Mouse (Mus musculus) limb, embryonic 13.5 days (tissue): ENCODE results near the gene Clip1. TPM values are rescaled to one million over a fixed set of nuclear protein-coding genes. Genes with fewer than 3 reads are reported as not detected.

Experiments used
- ATAC-seq: fragments of 200-750 bp; cut with Nextera tagmentation; 2 replicates; pipeline ENCODE4 v1.8.0; 2017; ENCODE audit warnings: low read depth, moderate number of reproducible peaks, moderate TSS enrichment; ENCODE audit not compliant: low FRiP score
- H3K27ac ChIP-seq: fragments of 300-500 bp; sonication (generic); 2 replicates; pipeline ENCODE4 v1.5.1; 2015; ENCODE audit warnings: inconsistent platforms, mild to moderate bottlenecking, moderate library complexity
- H3K27me3 ChIP-seq: fragments of 300-500 bp; sonication (generic); 2 replicates; pipeline ENCODE4 v1.6.1; 2015; ENCODE audit warnings: mild to moderate bottlenecking, inconsistent platforms
- H3K36me3 ChIP-seq: fragments of 300-500 bp; sonication (generic); 2 replicates; pipeline ENCODE4 v1.6.1; 2015; ENCODE audit warnings: inconsistent platforms, mild to moderate bottlenecking, moderate library complexity
- H3K4me1 ChIP-seq: fragments of 300-500 bp; sonication (generic); 2 replicates; pipeline ENCODE4 v1.6.1; 2015; ENCODE audit warnings: inconsistent platforms
- H3K4me2 ChIP-seq: fragments of 300-500 bp; sonication (generic); replicated peaks from 2 replicates; pipeline ENCODE4 v1.6.1; 2015; ENCODE audit warnings: inconsistent platforms, mild to moderate bottlenecking, moderate library complexity
- H3K4me3 ChIP-seq: fragments of 300-500 bp; sonication (generic); 2 replicates; pipeline ENCODE4 v1.5.1; 2015; ENCODE audit warnings: moderate library complexity, mild to moderate bottlenecking, inconsistent platforms
- H3K9ac ChIP-seq: fragments of 300-500 bp; sonication (generic); 2 replicates; pipeline ENCODE4 v1.6.1; 2015; ENCODE audit warnings: mild to moderate bottlenecking, inconsistent platforms
- H3K9me3 ChIP-seq: fragments of 300-500 bp; sonication (generic); 2 replicates; pipeline ENCODE4 v1.6.1; 2016; ENCODE audit warnings: inconsistent platforms
- WGBS: fragments of 180-500 bp; shearing (Covaris S2); methylation state at CpG from one replicate; pipeline ENCODE4 v1.1.7; 2015; 5-methylcytosine and 5-hydroxymethylcytosine counted together
- polyA plus RNA-seq: library from polyadenylated mRNA; unstranded; fragments of >200 nt; fragmentation: Nextera tagmentation; extraction: Ambion mirVana; gene quantifications from 2 replicates; pipeline ENCODE4 v1.2.1, GENCODE M21; 2015

Gene Clip1
- polyA plus RNA-seq, 1 experiment from 2014 or later: 49.0 TPM

DNA sequence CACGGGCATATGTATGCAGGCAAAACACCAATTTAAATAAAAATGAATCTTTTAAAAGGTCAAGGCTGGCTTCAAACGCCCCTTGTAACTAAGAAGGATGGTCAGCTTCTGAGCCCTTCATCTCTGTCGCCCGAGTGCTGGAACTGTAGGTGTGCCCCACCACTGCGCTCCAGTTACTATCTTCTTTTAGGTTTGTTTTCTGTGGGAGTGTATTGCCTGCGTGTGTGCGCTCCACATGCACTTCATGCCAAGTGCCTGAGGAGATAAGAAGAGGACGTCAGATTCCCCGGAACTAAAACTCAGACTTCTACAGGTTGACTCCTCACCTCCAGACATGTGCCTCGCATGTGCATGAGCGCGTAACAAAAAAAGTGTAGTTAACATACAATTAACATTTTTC, 16.5 kb downstream of the Clip1 start:
- no peak overlapping the region for H3K9ac ChIP-seq
- H3K36me3 ChIP-seq: no peaks in the 10 kb centered on the region
- H3K27me3 ChIP-seq: no peaks in the 10 kb centered on the region
- H3K27ac ChIP-seq: no peak overlapping the region
- no peak overlapping the region for H3K4me3 ChIP-seq
- H3K9me3 ChIP-seq: no peaks in the 10 kb centered on the region
- no peak for ATAC-seq
- 90% methylated on average over 12 of the region's 12 CpGs for WGBS
- no peak overlapping the region for H3K4me2 ChIP-seq
- peaks cover 27% of the 10 kb centered on the region for H3K4me1 ChIP-seq

DNA sequence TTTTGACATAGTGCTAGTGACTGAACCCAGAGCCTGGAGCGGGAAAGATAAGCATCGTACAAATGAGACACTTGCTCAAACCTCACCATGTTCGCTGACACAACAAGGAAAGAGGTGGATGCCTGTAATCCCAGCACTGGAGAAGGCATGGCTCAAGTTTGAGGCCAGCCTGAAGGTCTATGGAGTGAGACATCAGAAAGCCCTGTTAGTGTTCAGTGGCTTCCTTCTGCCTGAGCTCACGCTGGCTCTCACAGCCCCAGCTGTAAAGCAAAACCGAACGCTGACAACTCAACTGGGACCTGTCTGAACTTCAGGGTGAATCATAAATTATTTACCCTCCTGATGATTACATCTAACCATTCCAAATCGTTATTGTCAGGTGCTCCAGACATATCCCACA, 18.5 kb downstream of the Clip1 start:
- peaks cover 21% of the 10 kb centered on the region for H3K4me1 ChIP-seq
- no peaks in the 10 kb centered on the region for H3K27me3 ChIP-seq
- no peak overlapping the region for H3K9ac ChIP-seq
- no peak overlapping the region for H3K4me3 ChIP-seq
- no peak for ATAC-seq
- H3K36me3 ChIP-seq: no peaks in the 10 kb centered on the region
- WGBS: 86% methylated on average over 7 of the region's 7 CpGs
- H3K4me2 ChIP-seq: no peak overlapping the region
- H3K27ac ChIP-seq: no peak overlapping the region
- no peaks in the 10 kb centered on the region for H3K9me3 ChIP-seq

DNA sequence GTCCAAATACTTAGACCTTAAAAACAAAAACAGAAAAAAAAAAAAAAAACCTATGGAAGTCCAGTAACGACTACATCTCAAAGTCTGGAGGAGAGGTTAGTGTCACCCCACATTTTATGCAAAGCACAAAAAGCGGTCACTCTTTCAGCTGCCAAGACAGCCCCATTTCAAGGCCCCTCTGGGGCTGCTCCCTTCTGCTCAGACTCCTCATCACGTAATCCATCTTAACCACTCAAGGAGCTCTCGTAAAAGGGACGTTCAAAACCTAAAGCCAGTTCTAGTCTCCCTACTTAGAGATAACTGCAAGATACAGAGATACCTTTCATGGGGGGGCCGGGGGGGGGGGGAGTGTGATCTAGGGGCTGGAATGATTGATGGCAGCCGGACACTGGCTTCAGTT, 20.1 kb downstream of the Clip1 start:
- 54% methylated on average over 7 of the region's 7 CpGs for WGBS
- no peak overlapping the region for H3K4me2 ChIP-seq
- no peak for ATAC-seq
- H3K4me3 ChIP-seq: no peak overlapping the region
- peaks cover 9% of the 10 kb centered on the region for H3K4me1 ChIP-seq
- no peaks in the 10 kb centered on the region for H3K27me3 ChIP-seq
- no peaks in the 10 kb centered on the region for H3K36me3 ChIP-seq
- H3K9me3 ChIP-seq: no peaks in the 10 kb centered on the region
- H3K9ac ChIP-seq: no peak overlapping the region
- H3K27ac ChIP-seq: no peak overlapping the region

DNA sequence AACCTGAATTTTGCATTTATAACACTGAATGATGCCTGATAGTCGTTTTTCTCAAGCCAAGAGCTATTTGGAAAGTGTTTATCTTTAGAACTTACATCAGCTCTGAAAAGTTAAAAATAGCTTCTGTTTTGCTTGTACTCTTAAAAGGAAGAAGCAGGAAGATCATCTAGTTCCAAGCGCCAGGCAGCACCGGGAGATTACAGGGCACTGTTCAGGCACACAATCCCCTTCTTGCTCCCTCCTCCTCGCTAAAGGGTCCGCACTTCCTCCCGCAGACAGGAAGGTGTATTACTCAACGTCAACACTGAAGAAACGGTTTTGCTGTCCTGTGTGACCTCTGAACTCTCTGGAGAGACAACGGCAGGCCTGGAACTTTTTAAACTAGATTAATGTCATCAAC, 22.4 kb downstream of the Clip1 start:
- no peak overlapping the region for H3K4me3 ChIP-seq
- ATAC-seq: no peak
- H3K9me3 ChIP-seq: no peaks in the 10 kb centered on the region
- WGBS: 50% methylated on average over 9 of the region's 9 CpGs
- H3K27ac ChIP-seq: no peak overlapping the region
- peaks cover 9% of the 10 kb centered on the region for H3K4me1 ChIP-seq
- H3K9ac ChIP-seq: no peak overlapping the region
- no peak overlapping the region for H3K4me2 ChIP-seq
- H3K36me3 ChIP-seq: no peaks in the 10 kb centered on the region
- H3K27me3 ChIP-seq: no peaks in the 10 kb centered on the region

DNA sequence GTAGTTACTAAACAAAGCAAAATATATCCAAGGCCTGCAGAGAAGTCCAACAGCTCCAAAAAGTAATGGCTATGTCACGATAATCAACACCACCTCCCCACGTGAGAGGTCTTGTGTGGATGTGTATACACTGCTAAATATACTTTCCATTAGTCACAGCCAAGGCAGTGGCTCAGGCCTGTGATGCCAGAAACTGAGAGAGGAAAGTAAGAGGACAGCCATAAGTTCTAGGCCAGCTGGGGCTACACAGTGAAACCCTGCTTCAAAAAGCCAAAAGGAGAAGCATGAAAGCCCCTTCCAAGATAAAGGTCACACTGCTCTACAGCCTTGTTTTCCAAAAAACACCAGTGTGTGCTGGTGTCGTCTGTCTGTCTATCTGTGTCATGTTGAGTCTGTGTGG, 22.8 kb downstream of the Clip1 start:
- H3K9ac ChIP-seq: no peak overlapping the region
- H3K4me3 ChIP-seq: no peak overlapping the region
- no peak overlapping the region for H3K4me2 ChIP-seq
- H3K9me3 ChIP-seq: no peaks in the 10 kb centered on the region
- H3K27me3 ChIP-seq: no peaks in the 10 kb centered on the region
- H3K4me1 ChIP-seq: peaks cover 9% of the 10 kb centered on the region
- H3K27ac ChIP-seq: no peak overlapping the region
- no peaks in the 10 kb centered on the region for H3K36me3 ChIP-seq
- WGBS: 78% methylated on average over 3 of the region's 3 CpGs
- no peak for ATAC-seq

DNA sequence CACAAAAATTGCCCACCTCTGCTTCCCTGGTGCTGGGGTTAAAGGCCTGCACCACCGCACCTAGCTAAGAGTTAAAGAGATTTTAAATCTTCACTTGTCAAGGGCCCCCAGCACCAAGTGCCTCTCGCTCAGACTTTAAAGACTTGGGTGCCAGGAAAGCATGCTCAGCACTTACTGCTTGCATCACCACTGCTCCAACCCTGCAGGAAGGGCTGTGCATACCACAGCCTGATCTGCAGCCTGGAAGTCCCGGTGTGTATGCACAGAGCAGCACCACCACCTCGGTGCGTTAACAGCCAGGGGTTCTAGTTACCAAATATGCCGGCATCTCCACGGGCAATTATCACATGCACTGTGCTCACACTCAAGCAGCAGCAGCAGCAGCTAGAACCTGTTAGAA, 26.8 kb downstream of the Clip1 start:
- 42% methylated on average over 7 of the region's 7 CpGs for WGBS
- Histone ChIP-seq H3K9ac (no peak overlapping the region), H3K4me2 (no peak overlapping the region), H3K4me3 (no peak overlapping the region), H3K9me3 (no peaks in the 10 kb centered on the region), H3K4me1 (no peaks in the 10 kb centered on the region), H3K27me3 (no peaks in the 10 kb centered on the region), H3K36me3 (peaks cover 25% of the 10 kb centered on the region), H3K27ac (no peak overlapping the region)
- ATAC-seq: no peak

DNA sequence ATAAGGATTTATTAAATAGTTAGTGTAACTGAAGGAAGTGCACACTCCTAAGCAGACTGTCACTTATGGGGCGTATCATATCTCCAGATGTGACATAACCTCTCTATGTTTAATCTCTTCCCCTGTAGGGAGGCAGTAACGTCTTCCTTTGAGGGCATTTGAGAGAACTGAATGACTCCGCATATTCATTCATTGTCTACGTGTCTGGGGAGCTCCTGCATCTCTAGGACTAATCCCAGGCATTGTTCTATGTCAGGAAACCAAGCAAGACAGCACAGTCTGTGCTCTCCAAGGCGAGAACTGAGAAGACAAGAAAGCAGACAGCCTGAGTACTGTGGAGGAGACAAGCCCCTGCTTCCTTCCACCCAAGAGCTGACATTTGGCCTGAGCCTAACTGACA, 29.5 kb downstream of the Clip1 start:
- Histone ChIP-seq H3K27ac (no peak overlapping the region), H3K4me1 (no peaks in the 10 kb centered on the region), H3K4me3 (no peak overlapping the region), H3K4me2 (no peak overlapping the region), H3K9ac (no peak overlapping the region), H3K9me3 (no peaks in the 10 kb centered on the region), H3K27me3 (no peaks in the 10 kb centered on the region), H3K36me3 (peaks cover 41% of the 10 kb centered on the region)
- ATAC-seq: no peak
- WGBS: 86% methylated on average over 5 of the region's 5 CpGs

DNA sequence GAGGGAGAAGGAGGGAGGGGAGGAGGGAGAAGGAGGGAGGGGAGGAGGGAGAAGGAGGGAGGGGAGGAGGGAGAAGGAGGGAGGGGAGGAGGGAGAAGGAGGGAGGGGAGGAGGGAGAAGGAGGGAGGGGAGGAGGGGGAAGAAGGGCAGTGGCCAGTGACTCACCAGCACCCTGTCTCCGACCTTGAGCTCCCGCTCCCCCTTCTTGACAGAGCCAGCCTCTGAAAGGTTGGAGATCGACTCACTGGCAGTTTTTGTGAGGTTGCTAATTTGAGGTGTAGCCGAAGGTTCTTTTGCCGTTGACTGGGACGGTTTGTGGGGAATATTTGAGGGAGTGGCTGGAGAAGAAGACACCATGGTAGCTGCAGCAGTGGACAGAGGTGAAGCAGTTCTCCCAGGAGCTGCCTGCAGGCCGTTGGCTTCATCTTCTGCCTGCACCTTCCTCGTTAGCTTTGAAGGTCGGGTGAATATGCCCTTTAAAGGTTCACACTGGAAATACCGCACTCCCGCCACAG, 31.1 kb downstream of the Clip1 start:
- 78% methylated on average over 11 of the region's 11 CpGs for WGBS
- H3K9me3 ChIP-seq: no peaks in the 10 kb centered on the region

DNA sequence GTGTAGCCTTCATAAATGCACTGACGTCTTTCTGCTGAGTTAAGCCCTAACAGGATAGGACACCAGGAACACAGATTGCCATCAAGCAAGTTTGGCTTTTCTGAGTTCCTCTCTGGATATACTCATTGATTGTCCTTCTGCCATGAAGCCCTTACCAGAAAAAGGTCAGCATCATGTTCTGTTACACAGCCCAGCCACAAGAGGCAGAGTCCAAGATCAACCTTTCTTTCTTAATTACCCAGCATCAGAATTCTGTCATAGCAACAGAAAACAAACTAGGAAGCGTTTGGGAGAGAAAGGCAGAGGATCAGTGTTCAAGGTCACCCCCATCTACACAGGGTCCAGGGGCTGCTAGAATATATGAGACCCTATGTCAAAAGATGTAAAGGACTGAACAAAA, 33.6 kb downstream of the Clip1 start:
- 61% methylated on average over 2 of the region's 2 CpGs for WGBS
- peaks cover 70% of the 10 kb centered on the region for H3K36me3 ChIP-seq

More for the DNA sequence above, 31.1 kb downstream of the Clip1 start:
- Histone ChIP-seq H3K9ac (no peak overlapping the region), H3K36me3 (peaks cover 49% of the 10 kb centered on the region), H3K4me2 (no peak overlapping the region), H3K27ac (no peak overlapping the region), H3K4me3 (no peak overlapping the region), H3K4me1 (no peaks in the 10 kb centered on the region), H3K27me3 (no peaks in the 10 kb centered on the region)
- ATAC-seq: no peak

DNA sequence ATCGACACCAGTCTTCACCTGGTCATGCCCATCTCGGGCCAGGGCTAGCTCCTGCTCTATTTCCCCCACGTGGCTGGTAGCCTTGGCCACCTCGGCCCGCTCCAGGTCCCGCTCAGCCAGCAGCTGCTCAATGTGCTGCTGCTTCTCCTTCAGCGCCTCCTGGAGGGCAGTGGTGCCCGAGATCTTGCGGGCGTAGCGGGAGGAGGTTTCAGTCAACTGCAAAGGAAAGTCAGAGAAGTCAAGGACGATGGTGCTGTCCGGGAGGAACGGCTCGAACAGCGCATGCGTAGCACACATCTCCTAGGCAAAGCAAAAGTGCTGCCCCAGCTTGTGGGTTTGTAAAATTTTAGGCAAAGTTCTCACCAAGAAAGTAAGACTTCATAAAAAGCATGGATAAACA, 42.0 kb downstream of the Clip1 start:
- 93% methylated on average over 17 of the region's 17 CpGs for WGBS
- Histone ChIP-seq H3K4me2 (no peak overlapping the region), H3K4me3 (no peak overlapping the region), H3K4me1 (no peaks in the 10 kb centered on the region), H3K27me3 (no peaks in the 10 kb centered on the region), H3K9ac (no peak overlapping the region), H3K9me3 (no peaks in the 10 kb centered on the region), H3K27ac (no peak overlapping the region), H3K36me3 (peaks cover 75% of the 10 kb centered on the region)
- ATAC-seq: no peak

More for the DNA sequence above, 33.6 kb downstream of the Clip1 start:
- H3K27ac ChIP-seq: no peak overlapping the region
- H3K9ac ChIP-seq: no peak overlapping the region
- H3K4me1 ChIP-seq: no peaks in the 10 kb centered on the region
- H3K9me3 ChIP-seq: no peaks in the 10 kb centered on the region
- no peak overlapping the region for H3K4me2 ChIP-seq
- H3K4me3 ChIP-seq: no peak overlapping the region
- ATAC-seq: no peak
- no peaks in the 10 kb centered on the region for H3K27me3 ChIP-seq

DNA sequence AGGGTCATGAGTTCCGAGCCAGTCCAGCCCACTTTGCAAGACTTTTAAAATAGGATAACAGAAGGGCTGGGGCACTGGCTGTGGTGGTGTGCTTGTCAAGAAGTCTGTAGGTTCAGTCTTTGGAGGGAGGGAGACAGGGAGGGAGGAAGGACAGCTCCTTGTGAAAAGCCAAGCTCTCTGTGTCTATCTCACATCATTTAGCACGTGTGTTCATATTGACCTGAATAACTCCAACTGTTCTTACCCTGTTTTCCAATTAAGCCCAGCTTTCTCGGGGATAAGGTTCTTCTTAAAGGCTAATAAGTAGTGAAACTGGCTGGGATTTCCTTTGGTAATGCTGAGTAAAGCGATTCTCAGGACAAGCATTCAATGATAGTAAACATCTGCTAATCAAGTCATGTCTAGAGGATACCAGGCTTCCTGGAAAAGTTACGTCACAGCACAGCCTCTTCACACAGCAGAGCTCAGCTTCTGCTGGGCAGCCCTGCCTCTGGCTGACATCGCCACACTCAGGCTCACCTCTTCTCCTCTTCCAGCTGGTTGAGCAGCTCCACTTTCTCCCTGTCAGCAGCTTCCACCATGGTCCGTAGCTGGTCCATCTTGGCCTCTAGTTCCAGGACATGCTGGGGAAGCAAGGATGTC, 43.0 kb downstream of the Clip1 start:
- WGBS: 85% methylated on average over 7 of the region's 7 CpGs
- H3K27me3 ChIP-seq: no peaks in the 10 kb centered on the region
- no peak overlapping the region for H3K9ac ChIP-seq
- no peaks in the 10 kb centered on the region for H3K9me3 ChIP-seq
- H3K4me1 ChIP-seq: no peaks in the 10 kb centered on the region
- H3K4me2 ChIP-seq: no peak overlapping the region
- H3K4me3 ChIP-seq: no peak overlapping the region
- ATAC-seq: no peak
- peaks cover 74% of the 10 kb centered on the region for H3K36me3 ChIP-seq
- no peak overlapping the region for H3K27ac ChIP-seq

DNA sequence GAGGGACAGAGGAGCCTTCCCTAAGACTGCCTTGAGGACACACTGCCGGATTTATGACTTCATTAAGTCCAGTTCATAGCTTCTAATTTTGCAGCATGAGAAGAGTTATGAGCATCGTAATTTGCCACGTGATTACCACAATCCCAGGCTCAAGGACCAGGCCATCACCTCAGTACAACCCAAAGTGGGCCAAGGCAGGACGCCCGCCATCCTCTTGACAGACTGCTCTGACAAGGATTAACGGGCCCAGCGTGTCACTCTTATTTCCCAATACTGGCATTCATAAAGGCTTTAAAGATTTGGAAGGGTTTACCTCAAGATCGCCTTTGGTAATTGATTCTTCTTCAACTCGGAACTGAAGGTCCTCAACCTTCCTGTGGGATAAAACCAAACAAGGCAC, 44.2 kb downstream of the Clip1 start:
- Histone ChIP-seq H3K4me1 (no peaks in the 10 kb centered on the region), H3K36me3 (peaks cover 72% of the 10 kb centered on the region), H3K9ac (no peak overlapping the region), H3K4me3 (no peak overlapping the region), H3K9me3 (no peaks in the 10 kb centered on the region), H3K27ac (no peak overlapping the region), H3K4me2 (no peak overlapping the region), H3K27me3 (no peaks in the 10 kb centered on the region)
- 45% methylated on average over 9 of the region's 9 CpGs for WGBS
- ATAC-seq: no peak

DNA sequence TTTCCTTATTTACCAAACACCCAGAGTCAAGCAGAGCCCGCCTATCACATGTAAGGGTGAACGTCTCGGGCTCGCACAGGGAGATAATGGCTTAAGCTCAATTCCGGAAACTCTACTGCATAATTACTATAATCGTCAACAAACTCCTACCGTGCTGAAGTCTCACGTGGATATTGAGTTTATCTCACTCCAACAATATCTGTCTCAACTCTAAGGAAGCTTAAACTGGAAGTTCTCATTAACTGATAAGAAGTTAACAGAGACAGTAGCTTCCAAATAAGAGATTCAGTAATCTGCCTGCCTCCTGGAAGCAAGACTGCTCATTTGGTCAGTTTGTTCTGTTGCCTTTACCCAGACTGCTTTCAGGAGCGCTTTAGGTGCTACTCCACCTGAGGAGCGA, 53.2 kb downstream of the Clip1 start:
- Histone ChIP-seq H3K4me1 (no peaks in the 10 kb centered on the region), H3K4me3 (no peak overlapping the region), H3K27me3 (no peaks in the 10 kb centered on the region), H3K27ac (no peak overlapping the region), H3K4me2 (no peak overlapping the region), H3K36me3 (peaks cover 53% of the 10 kb centered on the region), H3K9ac (no peak overlapping the region), H3K9me3 (no peaks in the 10 kb centered on the region)
- 93% methylated on average over 10 of the region's 10 CpGs for WGBS
- no peak for ATAC-seq
